Mouse (Mus musculus) stomach, postnatal 0 days (tissue): Measurements from ENCODE around the gene Flrt2.

Experiments
- CTCF ChIP-seq: IDR thresholded peaks from 2 replicates; pipeline ENCODE4 v1.5.1; 2016; ENCODE audit warnings: antibody characterized with exemption, low read depth, mild to moderate bottlenecking, moderate library complexity
- EP300 ChIP-seq: optimal IDR thresholded peaks from 2 replicates; pipeline ENCODE3; 2016; ENCODE audit warnings: antibody characterized with exemption

- peak; percentile 68 for TF ChIP-seq CTCF
- no peak for TF ChIP-seq EP300
Measured at GRCm38 (mm10) chr12:95698556-95698955, 6.5 kb downstream of the Flrt2 start.
